Mouse (Mus musculus) thymus, adult 2 months (tissue): ENCODE measurements around the gene Duoxa1.

Source experiments
- CTCF ChIP-seq: fragments of 200-500 bp; IDR thresholded peaks from 2 replicates; pipeline ENCODE4 v1.5.1; 2012; ENCODE audit warnings: mild to moderate bottlenecking, control low read depth, low read length, moderate library complexity, borderline replicate concordance; ENCODE audit not compliant: control insufficient read depth, poor library complexity, insufficient read depth; ENCODE audit errors: extremely low read depth
- POLR2A ChIP-seq: fragments of 200-500 bp; IDR thresholded peaks from 2 replicates; pipeline ENCODE4 v1.6.1; 2012; ENCODE audit warnings: mild to moderate bottlenecking, low read length, control low read depth, moderate library complexity; ENCODE audit not compliant: control insufficient read depth, poor library complexity, insufficient read depth; ENCODE audit errors: extremely low read depth

DNA sequence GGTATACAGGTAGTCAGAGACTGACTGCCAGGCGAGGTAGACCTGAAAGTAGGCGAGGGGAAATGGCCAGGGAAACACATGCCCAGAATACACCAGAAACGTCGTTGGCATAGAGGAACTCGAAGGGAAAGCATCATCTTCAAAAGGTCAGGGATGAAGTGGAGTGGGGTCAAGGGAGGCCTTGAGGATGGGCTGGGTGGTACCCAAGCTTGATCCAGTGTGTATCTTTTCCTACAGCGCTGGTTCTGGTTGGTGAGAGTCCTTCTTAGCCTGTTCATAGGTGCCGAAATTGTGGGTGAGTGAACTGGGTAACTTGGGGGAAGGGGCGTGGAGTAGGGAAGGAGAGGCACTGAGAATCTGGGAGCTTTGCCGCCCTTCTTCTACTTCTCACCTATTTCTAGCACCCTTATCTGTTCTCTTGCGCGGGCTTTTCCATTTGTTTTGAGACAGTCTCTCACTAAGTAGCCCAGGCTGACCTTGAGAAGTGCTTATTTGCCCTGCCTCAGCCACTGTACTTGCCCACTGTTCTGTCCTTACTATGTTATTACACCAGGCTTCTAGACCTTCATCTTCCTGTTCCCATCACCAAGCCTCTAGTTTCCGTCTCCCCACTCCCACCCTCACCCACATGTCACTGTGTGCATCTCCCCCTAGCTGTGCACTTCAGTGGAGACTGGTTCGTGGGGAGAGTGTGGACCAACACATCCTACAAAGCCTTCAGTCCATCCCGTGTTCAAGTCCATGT lies 13.4 kb downstream of the Duoxa1 start:
- no peak for TF ChIP-seq POLR2A
- no peak for TF ChIP-seq CTCF
